Mouse (Mus musculus): ENCODE results near the gene Eif4a1. TPM values are rescaled to one million over a fixed set of nuclear protein-coding genes. Genes with fewer than 3 reads are reported as not detected.

Gene Eif4a1
- total RNA-seq, 1 experiment: 1,948 TPM

DNA sequence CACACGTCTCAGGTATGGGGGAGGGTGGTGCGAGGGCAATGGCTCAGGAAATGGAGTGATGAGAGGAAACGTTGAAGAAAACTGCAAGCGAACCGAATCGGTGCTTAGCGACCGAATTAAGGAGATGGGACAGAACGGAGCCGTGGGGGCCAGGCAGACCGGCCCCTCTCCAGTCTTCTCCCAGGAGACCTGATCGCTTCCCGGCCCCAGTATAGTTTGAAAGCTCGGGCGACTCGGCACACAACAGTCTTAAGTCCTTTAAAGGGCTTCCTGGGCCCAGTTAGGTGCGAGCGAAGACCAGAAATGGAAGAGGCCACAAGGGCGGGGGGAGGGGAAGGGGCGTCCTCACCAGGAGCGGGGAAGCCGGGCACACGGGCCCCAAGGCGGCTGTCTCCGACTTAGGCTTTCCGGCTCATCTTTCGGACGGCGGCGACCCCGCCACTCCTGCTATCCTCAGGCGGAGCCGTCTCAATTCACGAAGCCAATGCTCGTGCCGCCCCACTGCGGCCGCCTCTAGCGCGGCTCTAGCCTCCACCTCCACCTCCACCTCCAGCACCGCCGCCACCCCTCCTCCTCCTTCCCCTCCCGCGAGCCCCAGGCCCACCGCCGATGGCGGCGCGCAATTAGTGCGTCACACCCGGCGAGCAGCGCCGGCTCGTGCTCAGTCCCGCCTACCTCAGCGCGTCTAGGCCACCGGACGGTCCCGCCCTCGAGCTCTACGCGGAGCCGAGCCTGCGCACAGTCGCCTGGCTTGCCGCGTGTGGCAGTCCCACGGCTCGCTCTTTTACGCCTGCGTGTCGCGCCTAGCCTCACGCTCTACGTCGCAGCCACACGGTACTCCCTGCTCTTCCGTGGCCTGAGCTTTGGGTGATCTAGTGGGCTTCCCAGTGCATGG lies 9.3 kb upstream of the Eif4a1 start, which contains the start of gene Senp3:
TSS of gene Senp3 (minus strand) at position 771 of the 895 bp plus-strand sequence.
- Histone ChIP-seq H3K4me1 (ENCODE audit: control insufficient read depth in 2 of 2, insufficient read depth in 2 of 2, low read length in 2 of 2, poor library complexity in 1 of 2) (peaks cover 2 to 23% of the 10 kb centered on the region in 2 experiments), H3K9me3 (ENCODE audit: control insufficient read depth, insufficient read depth, low read depth, low read length) (no peaks in the 10 kb centered on the region), H3K4me3 (ENCODE audit: insufficient read depth in 1 of 2, low read depth in 1 of 2, low read length in 2 of 2, poor library complexity in 1 of 2, severe bottlenecking in 1 of 2) (peak within 1 kb of the TSS; percentile 93 to 98), H3K36me3 (ENCODE audit: control insufficient read depth, insufficient read depth, low read length, poor library complexity, severe bottlenecking) (peaks cover 24% of the 10 kb centered on the region), H3K27ac (ENCODE audit: insufficient read depth, low read depth, low read length, poor library complexity, severe bottlenecking) (peak within 1 kb of the TSS; percentile 85), H3K9ac (ENCODE audit: insufficient read depth, low read depth, low read length, poor library complexity, severe bottlenecking) (peak within 1 kb of the TSS; percentile 93)
- TF ChIP-seq MAFK (IDR thresholded peaks at IDR 0.05; ENCODE audit: insufficient read depth, low read depth, low read length): no peak
- peak; percentile 73 for TF ChIP-seq HCFC1 (IDR thresholded peaks at IDR 0.05; ENCODE audit: borderline replicate concordance, insufficient read depth, low read length)
- DNase-seq (ENCODE audit: low read depth, low spot score): peak; percentile 93
- in situ Hi-C loops (cut with MboI; ENCODE audit: low sequenced_read_pairs in 2 of 2, unreplicated experiment in 2 of 2): no loop called here

- DNase-seq (ENCODE audit: low read depth, low spot score): no peak
- Histone ChIP-seq H3K27ac (ENCODE audit: insufficient read depth, low read depth, low read length, poor library complexity, severe bottlenecking) (peak overlapping the region; percentile 52), H3K4me1 (ENCODE audit: control insufficient read depth in 2 of 2, insufficient read depth in 2 of 2, low read length in 2 of 2, poor library complexity in 1 of 2) (peaks cover 2 to 16% of the 10 kb centered on the region in 2 experiments), H3K36me3 (ENCODE audit: control insufficient read depth, insufficient read depth, low read length, poor library complexity, severe bottlenecking) (peaks cover 32% of the 10 kb centered on the region), H3K9ac (ENCODE audit: insufficient read depth, low read depth, low read length, poor library complexity, severe bottlenecking) (peak overlapping the region; percentile 93), H3K9me3 (ENCODE audit: control insufficient read depth, insufficient read depth, low read depth, low read length) (no peaks in the 10 kb centered on the region), H3K4me3 (ENCODE audit: insufficient read depth in 1 of 2, low read depth in 1 of 2, low read length in 2 of 2, poor library complexity in 1 of 2, severe bottlenecking in 1 of 2) (peak overlapping the region; percentile 93 to 98)
- in situ Hi-C loops (cut with MboI; ENCODE audit: low sequenced_read_pairs in 2 of 2, unreplicated experiment in 2 of 2): no loop called here
- TF ChIP-seq ZNF384 (IDR thresholded peaks at IDR 0.05; ENCODE audit: low read depth, low read length) (no peak), HCFC1 (IDR thresholded peaks at IDR 0.05; ENCODE audit: borderline replicate concordance, insufficient read depth, low read length) (no peak), ZC3H11A (IDR thresholded peaks at IDR 0.05; ENCODE audit: borderline replicate concordance, low read depth, low read length) (no peak)
These were observed 8.1 kb upstream of the Eif4a1 start for GRCm38 (mm10) chr11:69680136-69680855.

- Histone ChIP-seq H3K9ac (ENCODE audit: insufficient read depth, low read depth, low read length, poor library complexity, severe bottlenecking) (peak overlapping the region; percentile 40; the same call in 1 of the 2 replicates), H3K27ac (ENCODE audit: insufficient read depth, low read depth, low read length, poor library complexity, severe bottlenecking) (no peak overlapping the region), H3K9me3 (ENCODE audit: control insufficient read depth, insufficient read depth, low read depth, low read length) (no peaks in the 10 kb centered on the region), H3K4me1 (ENCODE audit: control insufficient read depth in 2 of 2, insufficient read depth in 2 of 2, low read length in 2 of 2, poor library complexity in 1 of 2) (peaks cover 2 to 10% of the 10 kb centered on the region in 2 experiments), H3K36me3 (ENCODE audit: control insufficient read depth, insufficient read depth, low read length, poor library complexity, severe bottlenecking) (peaks cover 37% of the 10 kb centered on the region), H3K4me3 (ENCODE audit: insufficient read depth in 1 of 2, low read depth in 1 of 2, low read length in 2 of 2, poor library complexity in 1 of 2, severe bottlenecking in 1 of 2) (peak overlapping the region; percentile 25 to 93; a peak in 2 of 4 replicates)
- no peak for TF ChIP-seq ZNF384 (IDR thresholded peaks at IDR 0.05; ENCODE audit: low read depth, low read length)
- no peak for TF ChIP-seq HCFC1 (IDR thresholded peaks at IDR 0.05; ENCODE audit: borderline replicate concordance, insufficient read depth, low read length)
- TF ChIP-seq ZC3H11A (IDR thresholded peaks at IDR 0.05; ENCODE audit: borderline replicate concordance, low read depth, low read length): no peak
- no peak for TF ChIP-seq CHD2 (IDR thresholded peaks at IDR 0.05; ENCODE audit: low read depth, low read length)
- no peak for TF ChIP-seq MAFK (IDR thresholded peaks at IDR 0.05; ENCODE audit: insufficient read depth, low read depth, low read length)
- no peak for DNase-seq (ENCODE audit: low read depth, low spot score)
- in situ Hi-C loops (cut with MboI; ENCODE audit: low sequenced_read_pairs in 2 of 2, unreplicated experiment in 2 of 2): no loop called here
These were observed 6.9 kb upstream of the Eif4a1 start for GRCm38 (mm10) chr11:69679144-69679543.

DNA sequence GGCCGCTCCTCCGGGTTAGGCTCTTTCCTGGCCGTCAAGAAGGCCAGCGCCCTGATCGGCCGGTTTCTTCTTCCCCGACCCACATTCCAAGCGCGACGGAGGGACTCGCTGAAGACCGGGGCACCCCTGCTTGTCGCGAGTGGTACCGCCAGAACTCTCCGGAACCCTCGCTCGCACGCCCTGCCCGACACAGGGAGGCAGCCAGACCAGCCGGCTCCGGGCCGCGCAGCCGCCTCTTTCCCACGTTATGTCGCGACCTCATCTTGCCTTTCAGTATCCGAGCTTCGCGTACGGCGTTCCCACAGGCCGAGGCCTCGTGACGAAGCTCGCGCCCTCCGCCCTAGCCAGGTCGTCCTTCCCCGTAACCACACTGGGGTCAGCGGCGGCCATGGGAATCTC lies 498 bp downstream of the Eif4a1 start:
- Histone ChIP-seq H3K4me1 (ENCODE audit: control insufficient read depth in 2 of 2, insufficient read depth in 2 of 2, low read length in 2 of 2, poor library complexity in 1 of 2) (peaks cover 2% of the 10 kb centered on the region in 2 experiments; a peak in 2 of 4 replicates), H3K27ac (ENCODE audit: insufficient read depth, low read depth, low read length, poor library complexity, severe bottlenecking) (peak overlapping the region; percentile 97), H3K4me3 (ENCODE audit: insufficient read depth in 1 of 2, low read depth in 1 of 2, low read length in 2 of 2, poor library complexity in 1 of 2, severe bottlenecking in 1 of 2) (peak overlapping the region; percentile 80 to 96), H3K9ac (ENCODE audit: insufficient read depth, low read depth, low read length, poor library complexity, severe bottlenecking) (peak overlapping the region; percentile 99), H3K36me3 (ENCODE audit: control insufficient read depth, insufficient read depth, low read length, poor library complexity, severe bottlenecking) (peaks cover 67% of the 10 kb centered on the region), H3K9me3 (ENCODE audit: control insufficient read depth, insufficient read depth, low read depth, low read length) (no peaks in the 10 kb centered on the region)
- no peak for DNase-seq (ENCODE audit: low read depth, low spot score)
- TF ChIP-seq ZC3H11A (IDR thresholded peaks at IDR 0.05; ENCODE audit: borderline replicate concordance, low read depth, low read length) (no peak), CHD2 (IDR thresholded peaks at IDR 0.05; ENCODE audit: low read depth, low read length) (no peak), HCFC1 (IDR thresholded peaks at IDR 0.05; ENCODE audit: borderline replicate concordance, insufficient read depth, low read length) (no peak), ZNF384 (IDR thresholded peaks at IDR 0.05; ENCODE audit: low read depth, low read length) (no peak), MAFK (IDR thresholded peaks at IDR 0.05; ENCODE audit: insufficient read depth, low read depth, low read length) (no peak)
- in situ Hi-C loops (cut with MboI; ENCODE audit: low sequenced_read_pairs in 2 of 2, unreplicated experiment in 2 of 2): no loop called here

Data from ES-E14 (cell line).